Mouse (Mus musculus) hindbrain, embryonic 10.5 days (tissue): ENCODE measurements around the gene Psg22. TPM values are rescaled to one million over a fixed set of nuclear protein-coding genes. Genes with fewer than 3 reads are reported as not detected.
A peak's percentile ranks its signal among the peaks of the same experiment; 100 is the strongest.
"Not testable (repeated sequence)": the region's sequence is repeated elsewhere in the genome, so short reads cannot be mapped to it uniquely, and the experiment has no call there.

Experiments
- DNase-seq: peaks from one replicate; pipeline ENCODE4 v3.0.0-alpha.2; 2017; ENCODE audit warnings: low spot score
- H3K27ac ChIP-seq: fragments of 300-500 bp; sonication (generic); 2 replicates; pipeline ENCODE4 v1.5.1; 2016; ENCODE audit warnings: mild to moderate bottlenecking, moderate library complexity
- H3K27me3 ChIP-seq: fragments of 300-500 bp; sonication (generic); 2 replicates; pipeline ENCODE4 v1.6.1; 2016; ENCODE audit warnings: mild to moderate bottlenecking; ENCODE audit not compliant: poor library complexity, insufficient read depth, severe bottlenecking
- H3K36me3 ChIP-seq: fragments of 300-500 bp; sonication (generic); 2 replicates; pipeline ENCODE4 v1.6.1; 2016; ENCODE audit warnings: mild to moderate bottlenecking, moderate library complexity
- H3K4me1 ChIP-seq: fragments of 300-500 bp; sonication (generic); replicated peaks from 2 replicates; pipeline ENCODE4 v1.6.1; 2016; ENCODE audit warnings: mild to moderate bottlenecking
- H3K4me3 ChIP-seq: fragments of 300-500 bp; sonication (generic); 2 replicates; pipeline ENCODE4 v1.5.1; 2016; ENCODE audit warnings: mild to moderate bottlenecking, moderate library complexity
- H3K9me3 ChIP-seq: fragments of 300-500 bp; sonication (generic); 2 replicates; pipeline ENCODE4 v1.6.1; 2016; ENCODE audit warnings: mild to moderate bottlenecking, moderate library complexity
- WGBS: fragments of 180-500 bp; shearing (Covaris S2); methylation state at CpG from one replicate; pipeline ENCODE4 v1.1.7; 2016; 5-methylcytosine and 5-hydroxymethylcytosine counted together
- polyA plus RNA-seq: library from polyadenylated mRNA; unstranded; fragments of >200 nt; fragmentation: Nextera tagmentation; extraction: Ambion mirVana; gene quantifications from 2 replicates; pipeline ENCODE4 v1.2.1, GENCODE M21; 2016

Psg22 gene
- polyA plus RNA-seq, 1 experiment from 2014 or later: not detected

DNA sequence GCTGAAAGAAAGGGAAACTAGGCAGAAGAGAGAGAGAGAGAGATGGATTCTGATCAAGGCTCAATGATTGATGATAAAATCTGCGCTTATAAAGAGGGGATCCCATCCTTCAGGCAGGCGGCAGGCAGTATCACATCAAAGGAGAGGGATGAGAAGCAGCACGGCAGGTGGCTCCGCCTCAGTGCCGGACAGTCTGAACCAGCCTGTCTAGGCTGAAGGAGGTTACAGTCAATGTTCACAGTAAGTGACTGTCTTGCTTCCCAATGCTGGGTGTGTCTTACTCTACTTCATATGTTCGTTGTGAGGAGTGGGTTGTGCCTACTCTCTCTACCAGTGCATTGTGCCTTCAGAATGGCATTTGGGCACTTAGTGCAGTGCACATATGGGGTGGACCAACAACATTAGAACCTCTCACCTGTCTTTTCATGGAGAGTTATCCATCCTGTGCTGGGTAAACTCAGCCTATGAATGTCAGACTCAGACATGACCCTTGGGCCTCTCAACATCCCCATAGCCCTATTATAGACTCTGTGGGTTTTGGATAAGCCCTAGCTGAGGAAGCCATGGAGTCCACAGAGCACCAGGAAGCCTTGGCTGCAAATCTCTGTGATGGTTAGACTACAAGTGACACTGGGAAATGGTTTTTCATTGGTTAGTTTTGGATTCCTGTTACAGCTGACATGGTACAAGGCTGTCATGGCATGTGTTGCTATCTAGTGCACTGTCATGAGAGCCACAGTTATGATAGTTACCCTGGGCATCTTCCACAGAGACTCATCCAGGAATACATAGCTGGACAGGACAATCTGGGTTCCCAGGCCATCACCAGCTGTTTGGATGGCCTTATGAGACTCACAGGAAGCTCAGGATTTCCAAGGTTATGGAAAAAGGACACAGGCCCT is 31.4 kb downstream of the Psg22 start:
- Histone ChIP-seq H3K9me3 (peaks cover 7% of the 10 kb centered on the region; the same call in 1 of the 2 replicates), H3K36me3 (no peaks in the 10 kb centered on the region), H3K27ac (no peak overlapping the region), H3K27me3 (peaks cover 20% of the 10 kb centered on the region), H3K4me1 (peaks cover 13% of the 10 kb centered on the region), H3K4me3 (no peak overlapping the region)
- WGBS: 10% methylated on average over 6 of the region's 6 CpGs
- DNase-seq: no peak

DNA sequence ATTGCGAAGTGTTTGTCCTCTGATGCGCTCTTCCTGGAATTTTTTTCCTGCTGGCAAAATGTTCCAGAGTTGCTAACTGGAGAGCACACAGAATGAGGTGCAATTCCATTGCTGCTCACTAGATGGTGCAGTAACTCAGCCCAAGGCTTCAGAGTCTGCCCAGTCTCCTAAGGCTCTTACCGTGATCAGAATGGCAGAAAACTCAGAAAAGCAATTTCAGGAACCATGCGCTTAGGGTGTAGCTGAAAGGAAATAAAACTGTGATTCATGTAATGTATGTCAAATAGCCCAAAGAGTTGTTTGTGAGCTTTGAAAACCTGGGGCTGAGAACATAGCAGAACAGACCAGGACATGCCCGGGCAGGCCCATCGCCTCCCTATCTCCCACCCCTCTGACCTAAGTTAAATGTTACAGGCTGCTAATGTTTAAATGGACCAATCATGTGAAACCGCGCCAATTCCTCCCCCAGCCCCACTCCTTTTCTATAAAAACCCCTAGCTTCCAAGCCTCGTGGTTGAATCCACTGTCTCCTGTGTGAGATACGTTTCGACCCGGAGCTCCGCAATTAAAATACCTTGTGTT is 32.1 kb downstream of the Psg22 start:
- 55% methylated on average over 11 of the region's 13 CpGs for WGBS

DNA sequence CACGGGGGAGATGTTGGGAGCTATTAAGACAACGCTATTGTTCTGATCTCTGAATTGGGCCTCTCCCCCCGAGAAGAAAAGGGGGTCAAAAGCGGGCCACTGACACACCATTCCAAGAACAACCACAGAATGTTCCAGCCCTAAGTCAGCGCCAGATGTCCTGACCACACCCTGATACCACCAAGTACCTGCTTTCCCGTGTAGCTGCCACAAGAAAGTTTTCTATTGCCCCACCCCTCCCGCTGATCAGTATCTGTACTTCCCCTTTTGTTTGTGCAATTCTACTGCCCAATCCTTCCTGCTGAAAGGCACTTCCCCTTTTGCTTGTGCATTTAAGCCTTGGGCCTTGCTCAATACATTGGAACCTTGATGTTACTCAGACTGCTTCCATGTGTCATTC is 42.3 kb downstream of the Psg22 start:
- H3K9me3 ChIP-seq, H3K27me3 ChIP-seq, H3K4me1 ChIP-seq, DNase-seq, H3K36me3 ChIP-seq, H3K4me3 ChIP-seq, H3K27ac ChIP-seq: not testable (repeated sequence)
- 92% methylated on average over 7 of the region's 7 CpGs for WGBS

More for the DNA sequence above, 32.1 kb downstream of the Psg22 start:
- H3K36me3 ChIP-seq, H3K4me3 ChIP-seq, H3K27ac ChIP-seq, H3K9me3 ChIP-seq: not testable (repeated sequence)
- Histone ChIP-seq H3K4me1 (peaks cover 13% of the 10 kb centered on the region), H3K27me3 (peaks cover 20% of the 10 kb centered on the region)
- DNase-seq: peak; percentile 71

DNA sequence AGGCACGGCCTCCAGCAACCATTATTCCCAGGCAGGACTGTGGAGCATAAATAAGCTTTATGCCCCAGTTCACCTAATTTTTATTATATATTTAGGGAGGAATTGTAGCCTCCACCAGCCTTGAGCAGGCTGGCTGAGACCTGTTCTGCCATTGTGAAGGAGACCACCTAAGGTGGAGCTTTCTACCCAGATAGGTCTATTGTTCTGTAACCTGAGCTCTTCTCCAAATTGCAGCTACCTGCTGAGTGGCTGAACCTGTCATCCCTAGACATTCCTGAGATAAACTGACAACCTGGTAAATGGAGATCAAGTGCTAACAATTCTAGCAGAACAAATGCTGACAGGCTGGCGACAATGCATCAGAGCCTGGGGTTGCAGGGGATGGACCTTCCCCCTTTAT is 45.0 kb downstream of the Psg22 start:
- DNase-seq, H3K4me3 ChIP-seq, H3K9me3 ChIP-seq, H3K27me3 ChIP-seq, H3K27ac ChIP-seq, H3K4me1 ChIP-seq, H3K36me3 ChIP-seq: not testable (repeated sequence)
- WGBS: 43% methylated on average over 1 of the region's 2 CpGs

Other genes with a start within 250 kb of the Psg22 start
- not detected in 2 replicates for gene Psg26, start 233.9 kb upstream of the Psg22 start, polyA plus RNA-seq
- not detected in 2 replicates for gene Psg25, start 185.8 kb upstream of the Psg22 start, polyA plus RNA-seq
- gene Psg27, start 150.8 kb upstream of the Psg22 start, polyA plus RNA-seq: not detected in 2 replicates
- gene Psg23, start 101.6 kb upstream of the Psg22 start, polyA plus RNA-seq: not detected in 2 replicates
- gene Psg21, start 61.4 kb upstream of the Psg22 start, polyA plus RNA-seq: not detected in 2 replicates
- not detected in 2 replicates for gene Psg20, start 31.9 kb upstream of the Psg22 start, polyA plus RNA-seq
- not detected in 2 replicates for gene Psg19, start 80.4 kb downstream of the Psg22 start, polyA plus RNA-seq
- not detected in 2 replicates for gene Psg17, start 103.5 kb downstream of the Psg22 start, polyA plus RNA-seq
- 0.26 and 0.31 TPM in 2 replicates for gene Mill2, start 121.9 kb downstream of the Psg22 start, polyA plus RNA-seq
- 1.0 and 1.5 TPM in 2 replicates for gene Pglyrp1, start 153.2 kb downstream of the Psg22 start, polyA plus RNA-seq
- gene Ccdc61, start 192.3 kb downstream of the Psg22 start, polyA plus RNA-seq: 36.8 and 39.2 TPM in 2 replicates
- 3.5 and 7.3 TPM in 2 replicates for gene Nova2, start 207.8 kb downstream of the Psg22 start, polyA plus RNA-seq